Comparison of ENCODE assay signal across 16 mouse cellular contexts in genomic region chr9:37495761-37496160, GRCm38 (mm10). TPM values are rescaled to one million over a fixed set of nuclear protein-coding genes. Genes with fewer than 3 reads are reported as not detected.
"Had no signal": no experiment of that assay in that cellular context is flagged by ENCODE, and none has a peak within 500 bp of the region (broad histone marks: within the 10 kb centered on the region; RNA-seq: fewer than 3 reads in every experiment).

No protein-coding gene starts in this region.

- H3K27ac ChIP-seq: kidney, postnatal 0 days; layer of hippocampus, adult 2 months; liver, embryonic 13.5 days had no signal

- H3K4me3 ChIP-seq: layer of hippocampus, adult 2 months; liver, embryonic 13.5 days had no signal

- ATAC-seq: inflammation-experienced regulatory T-cells, adult 6 months; intestine, postnatal 0 days had no signal

- H3K4me2 ChIP-seq: liver, embryonic 13.5 days; midbrain, embryonic 11.5 days had no signal

- H3K9me3 ChIP-seq: liver, embryonic 13.5 days had no signal

- H3K27me3 ChIP-seq: liver, embryonic 13.5 days had no signal

- H3K9ac ChIP-seq: liver, embryonic 13.5 days had no signal

- DNase-seq: kidney, adult 2 months; kidney, postnatal 25 days; layer of hippocampus, adult 9-11 months; liver, embryonic 13.5 days; midbrain, embryonic 14.5 days; right cerebral cortex, adult 18-20 months; right cerebral cortex, postnatal 25 days; spleen, adult 18-20 months; thymus, adult 2 months; thymus, postnatal 14 days had no signal

RNA-seq across cellular contexts. Expression of gene Vsig2, which starts 43.3 kb away (rescaled TPM):
- polyA plus RNA-seq: midbrain, embryonic 11.5 days; neural tube, embryonic 11.5 days had no signal
